Mouse (Mus musculus) heart, embryonic 11.5 days (tissue): ENCODE results near the gene Dnajc19. TPM values are rescaled to one million over a fixed set of nuclear protein-coding genes. Genes with fewer than 3 reads are reported as not detected.
A peak's percentile ranks its signal among the peaks of the same experiment; 100 is the strongest.

Experiments used
- ATAC-seq: fragments of 200-750 bp; cut with Nextera tagmentation; replicated peaks from 2 replicates; pipeline ENCODE4 v1.8.0; 2017; ENCODE audit warnings: moderate library complexity; ENCODE audit not compliant: insufficient number of reproducible peaks, low FRiP score, low TSS enrichment
- H3K27ac ChIP-seq: fragments of 300-500 bp; sonication (generic); 2 replicates; pipeline ENCODE4 v1.5.1; 2014; ENCODE audit warnings: mild to moderate bottlenecking, low read depth, low read length
- H3K27me3 ChIP-seq: fragments of 300-500 bp; sonication (generic); 2 replicates; pipeline ENCODE4 v1.6.1; 2014; ENCODE audit warnings: mild to moderate bottlenecking, low read length, mixed read lengths; ENCODE audit not compliant: control insufficient read depth, insufficient read depth
- H3K36me3 ChIP-seq: fragments of 300-500 bp; sonication (generic); 2 replicates; pipeline ENCODE4 v1.6.1; 2014; ENCODE audit warnings: mild to moderate bottlenecking, low read length, moderate library complexity, mixed read lengths; ENCODE audit not compliant: control insufficient read depth, insufficient read depth
- H3K4me1 ChIP-seq: fragments of 300-500 bp; sonication (generic); 2 replicates; pipeline ENCODE4 v1.6.1; 2014; ENCODE audit warnings: low read length; ENCODE audit not compliant: control insufficient read depth, insufficient read depth
- H3K4me2 ChIP-seq: fragments of 300-500 bp; sonication (generic); 2 replicates; pipeline ENCODE4 v1.6.1; 2014; ENCODE audit warnings: mild to moderate bottlenecking, moderate library complexity
- H3K4me3 ChIP-seq: fragments of 300-500 bp; sonication (generic); 2 replicates; pipeline ENCODE4 v1.5.1; 2014; ENCODE audit warnings: low read depth, low read length
- H3K9ac ChIP-seq: fragments of 300-500 bp; sonication (generic); 2 replicates; pipeline ENCODE4 v1.6.1; 2014; ENCODE audit warnings: mild to moderate bottlenecking, low read depth, low read length, moderate library complexity
- H3K9me3 ChIP-seq: fragments of 300-500 bp; sonication (generic); replicated peaks from 2 replicates; pipeline ENCODE4 v1.6.1; 2016; ENCODE audit warnings: low read length; ENCODE audit not compliant: control insufficient read depth
- WGBS: fragments of 180-500 bp; shearing (Covaris S2); extraction: QIAGEN DNeasy Blood & Tissue Kit; methylation state at CpG from one replicate; pipeline ENCODE4 v1.1.7; 2014; ENCODE audit not compliant: insufficient replicate concordance; 5-methylcytosine and 5-hydroxymethylcytosine counted together
- polyA plus RNA-seq: library from polyadenylated mRNA; unstranded; fragments of >200 nt; fragmentation: Nextera tagmentation; extraction: Ambion mirVana; gene quantifications from 2 replicates; pipeline ENCODE4 v1.2.1, GENCODE M21; 2014

Dnajc19 gene
- polyA plus RNA-seq, 1 experiment from 2014 or later = 146 TPM

DNA sequence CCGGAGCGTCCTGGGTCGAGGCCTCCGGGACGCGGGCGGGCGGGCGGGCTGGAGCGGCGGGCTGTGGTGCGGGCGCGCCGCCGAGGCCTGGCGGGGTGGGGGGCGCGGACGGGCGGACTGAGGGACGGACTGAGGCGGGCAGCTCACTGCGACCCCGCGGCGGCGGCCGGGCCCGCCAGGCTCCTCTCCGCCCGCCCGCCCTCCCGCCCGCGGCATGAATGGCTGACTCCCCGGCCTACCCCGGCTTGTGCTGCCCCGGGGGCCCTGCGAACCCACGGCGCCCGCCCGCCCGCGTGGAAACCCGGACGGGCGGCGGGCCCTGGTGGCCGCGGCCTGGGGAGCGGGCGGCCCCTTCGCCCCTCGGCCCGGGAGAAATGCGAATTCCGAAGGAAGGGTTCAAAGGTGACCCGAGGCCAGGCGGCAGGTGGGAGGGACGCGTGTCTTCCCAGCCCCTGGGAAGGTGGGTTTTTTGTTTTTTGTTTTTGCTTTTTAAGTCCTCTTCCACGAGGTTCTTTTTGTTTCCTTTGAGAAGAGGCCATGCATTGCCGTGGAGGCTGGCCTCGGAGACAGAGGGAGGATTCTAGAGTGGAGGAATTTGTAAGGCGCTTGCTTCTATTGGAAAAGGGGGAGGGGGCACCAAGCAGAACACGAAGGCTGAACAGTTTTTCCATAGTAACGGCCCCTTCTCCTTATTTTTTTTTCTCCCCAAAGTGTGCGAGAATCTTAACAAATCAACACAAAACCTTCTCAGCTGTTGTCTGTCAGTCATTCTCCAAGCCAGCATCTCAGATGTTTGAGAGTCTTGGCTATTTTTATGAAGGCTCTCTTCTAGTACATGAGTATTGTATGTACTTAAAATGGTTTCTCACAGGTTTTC is 60.5 kb downstream of the Dnajc19 start:
- Histone ChIP-seq H3K4me2 (peak overlapping the region; percentile 77), H3K36me3 (no peaks in the 10 kb centered on the region), H3K9me3 (no peaks in the 10 kb centered on the region), H3K27me3 (no peaks in the 10 kb centered on the region), H3K4me1 (peaks cover 8% of the 10 kb centered on the region), H3K27ac (peak overlapping the region; percentile 96), H3K4me3 (peak overlapping the region; percentile 98), H3K9ac (peak overlapping the region; percentile 99)
- ATAC-seq = peak; percentile 55
- WGBS = under 1% methylated on average over 57 of the region's 70 CpGs

DNA sequence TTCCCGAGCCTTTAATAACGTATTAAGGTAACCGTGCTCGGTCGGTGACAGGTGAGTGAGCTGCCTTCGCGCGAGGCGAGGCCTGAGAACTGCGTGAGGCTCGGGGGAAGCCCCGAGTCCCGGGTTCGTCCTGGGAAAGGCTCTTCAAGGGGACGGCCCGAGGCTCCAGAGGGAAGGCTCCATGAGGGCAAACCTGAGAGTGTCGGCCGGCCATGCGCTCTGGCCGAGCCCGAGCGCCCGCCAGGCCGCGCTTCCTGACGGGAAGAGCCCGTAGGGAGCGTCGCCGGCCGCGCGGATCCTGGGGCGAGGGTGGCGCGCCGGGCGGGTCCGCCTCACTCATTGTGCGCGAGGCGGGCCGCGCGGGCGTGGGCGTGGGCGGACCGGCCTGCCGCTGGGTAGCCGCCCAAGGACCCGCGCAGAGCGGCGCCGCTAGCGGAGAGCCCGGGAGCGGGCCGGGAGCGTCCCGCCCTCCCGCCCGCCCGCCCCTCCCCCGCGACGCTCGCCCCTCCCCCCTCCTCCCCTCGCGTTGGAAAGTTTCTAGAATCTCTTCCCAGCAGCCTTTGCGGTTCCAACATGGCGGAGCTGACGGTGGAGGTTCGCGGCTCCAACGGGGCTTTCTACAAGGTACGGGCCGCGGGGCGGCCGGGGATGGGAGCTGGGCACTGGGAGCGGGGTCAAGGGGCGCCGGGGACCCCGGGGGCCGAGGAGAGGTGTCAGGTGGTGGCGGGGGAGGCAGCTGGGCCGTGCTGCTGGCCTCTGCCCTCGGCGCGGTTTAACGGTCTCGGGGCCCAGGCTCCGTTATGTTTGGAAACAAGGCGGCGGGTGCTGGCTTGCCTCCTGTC is 61.4 kb downstream of the Dnajc19 start, which contains the start of gene Fxr1:
TSS of gene Fxr1 (plus strand) at position 404 of the 842 bp plus-strand sequence.
- peak; percentile 97 for ATAC-seq
- under 1% methylated on average over 90 of the region's 97 CpGs for WGBS
- H3K4me2 ChIP-seq = peak within 1 kb of the TSS; percentile 82
- H3K9me3 ChIP-seq = no peaks in the 10 kb centered on the region
- peak within 1 kb of the TSS; percentile 98 for H3K4me3 ChIP-seq
- H3K36me3 ChIP-seq = no peaks in the 10 kb centered on the region
- peak within 1 kb of the TSS; percentile 96 for H3K27ac ChIP-seq
- peak within 1 kb of the TSS; percentile 99 for H3K9ac ChIP-seq
- no peaks in the 10 kb centered on the region for H3K27me3 ChIP-seq
- peaks cover 8% of the 10 kb centered on the region for H3K4me1 ChIP-seq

DNA sequence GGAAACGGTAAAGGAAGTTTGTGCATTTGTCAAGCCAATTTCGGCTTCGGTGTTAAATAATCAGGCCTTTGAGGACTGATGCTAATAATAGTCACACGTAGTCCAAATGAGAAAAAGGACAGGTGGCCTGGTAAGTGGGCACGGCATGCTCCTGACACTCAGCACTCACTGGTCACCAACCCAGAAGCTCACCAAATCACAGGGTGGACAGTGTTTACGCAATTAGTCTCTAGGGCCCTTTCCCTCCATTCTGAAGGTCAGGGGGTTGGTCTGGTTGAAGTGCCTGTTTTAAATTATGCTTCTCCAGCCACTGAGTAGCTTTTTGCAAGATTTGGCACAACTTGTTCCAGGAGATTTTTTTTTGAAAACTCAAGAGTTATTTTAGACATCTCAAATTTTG is 72.9 kb downstream of the Dnajc19 start:
- Histone ChIP-seq H3K9ac (no peak overlapping the region), H3K4me1 (peaks cover 3% of the 10 kb centered on the region; the same call in 1 of the 2 replicates), H3K4me2 (no peak overlapping the region), H3K4me3 (no peak overlapping the region), H3K36me3 (no peaks in the 10 kb centered on the region), H3K27me3 (no peaks in the 10 kb centered on the region), H3K27ac (no peak overlapping the region), H3K9me3 (no peaks in the 10 kb centered on the region)
- WGBS = 38% methylated on average over 6 of the region's 6 CpGs
- no peak for ATAC-seq

DNA sequence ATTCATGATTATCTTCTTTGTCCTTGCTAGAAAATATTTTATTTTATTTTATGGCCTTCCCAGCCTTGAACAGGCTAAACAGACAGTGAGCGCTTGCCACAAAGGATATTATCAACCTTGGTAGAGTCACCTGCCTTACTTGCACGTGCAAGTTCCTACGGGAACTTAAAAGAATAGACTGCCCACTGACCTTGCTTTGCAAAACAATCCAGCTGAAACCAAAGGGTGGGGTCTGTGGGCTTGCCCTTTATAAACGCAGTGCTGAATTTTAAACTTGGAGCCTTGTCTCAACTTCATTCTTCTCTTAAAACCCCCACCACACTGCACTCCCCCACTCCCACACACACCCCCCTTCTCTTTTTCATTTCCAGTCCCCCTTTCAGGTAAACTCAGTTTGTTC is 73.5 kb downstream of the Dnajc19 start:
- ATAC-seq = no peak
- H3K9me3 ChIP-seq = no peaks in the 10 kb centered on the region
- no peaks in the 10 kb centered on the region for H3K27me3 ChIP-seq
- H3K4me1 ChIP-seq = peaks cover 3% of the 10 kb centered on the region; the same call in 1 of the 2 replicates
- H3K4me3 ChIP-seq = no peak overlapping the region
- no peak overlapping the region for H3K4me2 ChIP-seq
- H3K27ac ChIP-seq = no peak overlapping the region
- H3K9ac ChIP-seq = no peak overlapping the region
- WGBS = 61% methylated on average over 4 of the region's 4 CpGs
- no peaks in the 10 kb centered on the region for H3K36me3 ChIP-seq

DNA sequence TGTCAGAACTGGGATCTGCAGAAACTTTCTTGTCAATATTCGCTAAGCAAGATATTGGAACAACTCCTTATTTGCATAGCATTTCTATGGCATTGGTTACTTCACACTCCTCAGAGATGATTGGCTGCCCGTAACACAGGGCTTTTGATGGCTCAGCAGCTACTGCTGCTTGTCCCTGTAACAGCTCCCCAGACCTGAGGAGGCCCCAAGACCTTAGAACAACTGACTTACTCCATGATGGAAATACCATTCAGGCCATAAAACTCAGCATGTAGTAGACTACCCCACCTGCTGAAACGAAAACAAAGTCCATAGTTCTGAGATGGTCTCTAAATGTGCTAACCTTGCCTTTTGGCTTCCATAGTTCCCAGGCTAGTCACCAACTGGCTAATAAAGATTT is 74.3 kb downstream of the Dnajc19 start:
- Histone ChIP-seq H3K9me3 (no peaks in the 10 kb centered on the region), H3K27me3 (no peaks in the 10 kb centered on the region), H3K4me1 (peaks cover 3% of the 10 kb centered on the region; the same call in 1 of the 2 replicates), H3K36me3 (no peaks in the 10 kb centered on the region), H3K4me2 (no peak overlapping the region), H3K9ac (no peak overlapping the region), H3K4me3 (no peak overlapping the region), H3K27ac (no peak overlapping the region)
- ATAC-seq = no peak
- 71% methylated on average over 3 of the region's 3 CpGs for WGBS

DNA sequence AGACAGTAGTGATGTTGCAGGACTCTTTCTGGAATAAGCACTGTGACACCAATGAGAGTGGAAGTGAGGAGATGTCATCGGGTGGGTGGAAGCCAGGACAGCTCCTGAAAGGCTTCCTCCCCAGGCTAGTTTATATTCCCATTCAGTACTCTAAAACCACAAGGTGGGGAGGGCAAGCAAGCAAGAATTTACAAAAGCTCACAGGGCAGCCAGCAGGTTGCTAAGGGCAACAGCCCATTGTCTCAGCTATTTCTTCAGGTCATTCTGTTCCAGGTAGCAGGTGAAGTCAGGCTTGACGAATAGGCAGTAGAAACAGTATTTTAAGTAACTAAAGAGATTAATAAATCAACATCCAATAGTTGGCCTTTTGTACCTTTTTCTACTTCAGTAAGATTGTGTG is 74.8 kb downstream of the Dnajc19 start:
- Histone ChIP-seq H3K4me1 (peaks cover 3% of the 10 kb centered on the region; the same call in 1 of the 2 replicates), H3K27ac (no peak overlapping the region), H3K36me3 (no peaks in the 10 kb centered on the region), H3K4me2 (no peak overlapping the region), H3K9me3 (no peaks in the 10 kb centered on the region), H3K27me3 (no peaks in the 10 kb centered on the region), H3K9ac (no peak overlapping the region), H3K4me3 (no peak overlapping the region)
- no peak for ATAC-seq
- WGBS = 71% methylated on average over 2 of the region's 2 CpGs

Other genes starting within 250 kb of the Dnajc19 start
- 1.4 and 1.5 TPM in 2 replicates for gene Ccdc39, start 237.0 kb downstream of the Dnajc19 start, polyA plus RNA-seq
- gene Fxr1, start 61.4 kb downstream of the Dnajc19 start, polyA plus RNA-seq = 83.4 and 89.2 TPM in 2 replicates